Mouse (Mus musculus) heart, adult 2 months (tissue): ENCODE results near the gene Rasgef1b.

Experiments
- CTCF ChIP-seq: fragments of 200-600 bp; IDR thresholded peaks from 2 replicates; pipeline ENCODE4 v1.8.1; 2022; ENCODE audit warnings: antibody characterized with exemption, mild to moderate bottlenecking, moderate library complexity
- EP300 ChIP-seq: fragments of 200-500 bp; IDR thresholded peaks from 2 replicates; pipeline ENCODE4 v1.6.1; 2011; ENCODE audit warnings: low read depth, low read length, control low read depth; ENCODE audit not compliant: insufficient read depth
- POLR2A ChIP-seq: fragments of 200-500 bp; IDR thresholded peaks from 2 replicates; pipeline ENCODE4 v1.6.1; 2011; ENCODE audit warnings: mild to moderate bottlenecking, low read depth, low read length, control low read depth; ENCODE audit not compliant: insufficient read depth

- TF ChIP-seq CTCF (no peak), POLR2A (no peak), EP300 (no peak)
Observed at GRCm38 (mm10) chr5:99291084-99291830, 437.6 kb downstream of the Rasgef1b start.
